Mouse (Mus musculus): ENCODE results near the gene Pias1.
"Not testable (repeated sequence)": the region's sequence is repeated elsewhere in the genome, so short reads cannot be mapped to it uniquely, and the experiment has no call there.

Gene Pias1

DNA sequence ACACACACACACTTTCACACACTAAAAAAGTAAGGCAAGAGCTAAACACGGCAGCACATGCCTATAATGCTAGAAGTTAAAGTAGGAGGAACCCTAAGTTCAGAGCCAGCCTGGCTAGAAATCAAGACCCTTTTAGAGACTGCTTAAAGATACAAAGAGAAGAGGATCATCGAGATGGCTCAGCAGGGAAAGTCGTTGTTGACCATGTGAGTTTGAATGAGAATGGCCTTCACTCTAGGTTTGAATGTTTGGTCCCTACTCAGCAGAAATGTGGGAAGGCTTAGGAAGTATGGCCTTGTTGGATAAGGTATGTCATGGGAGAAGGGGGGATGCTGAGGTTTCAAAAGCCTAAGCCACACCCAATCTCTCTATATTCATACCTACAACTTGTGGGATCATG is 46.8 kb downstream of the Pias1 start:
- no peak for DNase-seq (ENCODE audit: low read depth)

DNA sequence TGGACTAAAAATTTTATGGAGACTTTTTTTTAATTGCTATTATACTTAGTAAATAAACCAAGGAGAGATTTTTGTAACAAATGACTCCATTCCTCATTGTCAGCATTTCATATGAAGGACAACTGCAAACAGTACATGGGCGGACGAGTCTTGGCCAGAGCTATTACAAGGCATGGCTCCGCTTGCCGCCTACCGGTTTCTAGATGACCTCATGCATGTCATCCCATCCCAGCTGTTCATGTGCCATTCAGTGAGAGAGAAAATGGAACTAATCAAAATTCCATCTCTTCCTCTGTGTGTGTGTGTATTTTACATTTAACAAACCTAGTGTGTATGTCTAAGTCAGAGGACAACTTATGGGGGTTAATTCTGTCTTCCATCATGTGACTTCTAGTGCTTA is 51.9 kb downstream of the Pias1 start:
- DNase-seq (ENCODE audit: low read depth) = no peak

DNA sequence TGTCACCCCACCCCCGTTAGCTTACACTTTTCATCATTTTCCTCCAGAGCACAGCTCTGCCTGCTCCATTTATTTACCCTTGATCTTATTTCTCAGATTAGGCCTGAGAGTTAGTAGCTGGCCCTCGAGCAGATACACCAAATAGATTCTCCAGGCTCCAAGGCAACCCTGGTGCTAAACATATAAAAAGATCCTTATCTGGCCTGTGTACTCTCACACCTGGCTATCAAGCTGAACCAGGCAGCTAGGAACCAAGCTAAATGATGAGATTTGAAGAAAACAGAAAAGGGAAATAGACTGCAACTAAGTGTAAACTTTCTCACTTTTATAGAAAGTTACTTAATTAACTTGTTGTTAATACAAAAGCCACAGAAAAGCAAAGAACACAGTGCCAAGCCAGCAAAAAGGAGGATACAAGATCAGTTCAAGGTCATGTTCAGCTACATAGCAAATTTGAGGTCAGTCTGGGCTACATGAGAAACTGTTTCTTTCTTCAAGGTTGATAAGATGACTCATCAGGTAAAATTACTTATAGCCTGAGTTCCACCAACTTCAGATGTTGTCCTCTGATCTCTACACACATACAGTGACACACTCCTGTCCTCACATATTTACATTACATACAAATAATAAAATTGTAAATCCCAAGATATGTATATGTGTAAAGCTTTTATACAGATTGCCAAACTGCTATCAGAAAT is 52.9 kb downstream of the Pias1 start:
- no peak for DNase-seq (ENCODE audit: low read depth)

DNA sequence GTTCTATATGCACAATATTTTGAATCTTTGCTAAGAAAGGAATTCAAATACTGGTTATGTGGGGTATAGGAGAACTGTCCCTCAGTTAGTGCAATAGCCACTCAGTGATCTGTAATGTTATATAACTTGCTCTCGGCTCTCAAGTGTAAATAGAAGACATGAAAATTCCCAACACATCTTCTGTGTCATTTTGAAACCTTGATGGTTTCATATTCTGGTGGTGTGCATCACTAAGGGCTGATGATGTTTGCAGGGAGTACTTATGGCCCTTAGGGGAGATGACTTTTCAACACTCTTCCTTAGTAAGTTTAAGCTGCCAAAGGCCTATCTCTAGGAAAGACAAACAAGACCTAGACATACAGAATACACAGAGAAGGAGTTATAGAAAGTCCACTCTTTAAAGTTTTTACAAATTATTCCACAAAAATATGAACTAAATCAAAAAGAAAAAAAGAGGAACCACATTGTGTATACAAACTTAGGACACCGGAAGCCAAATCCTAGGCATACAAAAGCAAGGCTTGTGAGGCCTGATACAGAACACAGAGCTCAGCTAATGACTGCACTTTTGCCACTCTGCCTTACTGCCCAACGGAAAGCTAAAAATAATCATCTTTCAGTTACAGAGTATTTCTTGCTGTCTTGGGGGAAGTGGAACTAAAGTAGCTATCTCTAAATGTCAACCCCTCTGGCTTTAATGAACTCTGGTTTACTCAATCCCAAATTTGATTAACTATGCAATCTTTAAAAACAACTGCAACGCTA is 55.0 kb downstream of the Pias1 start:
- DNase-seq (ENCODE audit: low read depth) = no peak

DNA sequence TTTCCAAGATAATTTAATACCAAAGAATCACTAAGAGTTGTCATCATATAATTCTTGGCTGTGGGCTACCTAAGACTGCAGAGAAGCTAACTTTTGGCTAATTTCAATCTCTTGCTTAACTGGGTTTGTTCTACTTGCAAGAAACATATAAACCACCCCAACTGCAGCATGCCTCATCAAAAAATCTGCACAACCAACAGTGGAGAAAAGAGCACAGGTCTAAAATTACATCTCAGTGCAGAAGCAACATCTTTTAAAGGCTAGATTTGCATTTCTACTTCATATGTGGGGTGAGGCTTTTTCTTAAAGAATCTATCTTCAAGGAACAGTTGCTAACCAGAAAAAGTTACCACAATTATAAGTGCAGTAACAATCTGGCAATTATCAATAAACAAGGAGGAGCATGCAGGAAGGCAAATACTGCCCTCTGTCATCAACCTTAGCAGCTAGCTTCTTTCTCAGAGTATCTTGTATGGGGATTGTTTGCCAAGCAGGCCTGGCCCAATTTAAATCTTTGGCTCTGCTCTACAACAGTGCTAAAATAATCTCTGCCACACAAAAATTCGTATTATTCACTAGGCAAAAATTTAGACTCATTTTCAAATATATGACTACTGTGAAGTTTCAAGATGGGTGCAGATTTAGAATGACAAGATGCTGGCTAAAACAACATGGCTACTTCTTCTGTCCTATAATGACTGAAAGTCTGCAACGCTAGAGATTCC is 62.7 kb downstream of the Pias1 start:
- DNase-seq (ENCODE audit: low read depth) = no peak

DNA sequence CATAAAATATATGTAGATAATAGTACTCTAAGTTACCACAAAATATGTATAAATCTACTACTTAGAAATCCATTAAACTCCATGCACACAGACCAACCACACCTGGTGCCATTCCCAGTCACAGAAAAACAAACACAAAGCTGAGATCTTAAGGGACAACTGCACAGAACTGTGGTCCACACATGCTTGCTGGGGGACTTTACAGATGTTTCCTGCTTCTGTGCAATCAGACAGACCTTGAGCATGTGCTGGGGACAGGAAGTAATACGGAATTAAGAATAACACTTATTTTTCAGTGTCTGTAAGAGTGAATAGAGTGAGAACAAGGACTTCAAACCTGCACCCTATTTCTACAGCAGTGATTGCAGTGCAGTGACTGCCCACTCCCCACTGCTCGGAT is 66.8 kb downstream of the Pias1 start:
- DNase-seq (ENCODE audit: low read depth) = no peak

DNA sequence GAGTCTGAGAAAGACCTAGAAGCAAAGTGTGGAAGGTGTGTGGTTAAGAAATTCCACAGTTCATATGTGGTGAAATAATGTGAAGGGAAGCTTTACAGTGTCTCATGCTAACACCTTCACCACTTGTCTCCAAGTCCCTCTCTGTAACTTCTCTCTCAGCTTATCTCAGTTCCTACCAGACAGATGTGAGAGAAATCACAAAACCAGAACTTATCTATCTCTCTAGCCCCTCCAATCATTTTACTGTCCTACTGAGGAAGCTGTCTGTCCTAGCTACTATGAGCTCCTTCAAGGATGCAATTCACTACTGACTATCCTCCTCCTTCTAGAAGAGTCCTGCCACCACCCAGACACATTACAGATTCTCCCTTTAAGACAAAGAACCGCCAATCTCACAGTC is 70.7 kb downstream of the Pias1 start:
- no peak for DNase-seq (ENCODE audit: low read depth)

DNA sequence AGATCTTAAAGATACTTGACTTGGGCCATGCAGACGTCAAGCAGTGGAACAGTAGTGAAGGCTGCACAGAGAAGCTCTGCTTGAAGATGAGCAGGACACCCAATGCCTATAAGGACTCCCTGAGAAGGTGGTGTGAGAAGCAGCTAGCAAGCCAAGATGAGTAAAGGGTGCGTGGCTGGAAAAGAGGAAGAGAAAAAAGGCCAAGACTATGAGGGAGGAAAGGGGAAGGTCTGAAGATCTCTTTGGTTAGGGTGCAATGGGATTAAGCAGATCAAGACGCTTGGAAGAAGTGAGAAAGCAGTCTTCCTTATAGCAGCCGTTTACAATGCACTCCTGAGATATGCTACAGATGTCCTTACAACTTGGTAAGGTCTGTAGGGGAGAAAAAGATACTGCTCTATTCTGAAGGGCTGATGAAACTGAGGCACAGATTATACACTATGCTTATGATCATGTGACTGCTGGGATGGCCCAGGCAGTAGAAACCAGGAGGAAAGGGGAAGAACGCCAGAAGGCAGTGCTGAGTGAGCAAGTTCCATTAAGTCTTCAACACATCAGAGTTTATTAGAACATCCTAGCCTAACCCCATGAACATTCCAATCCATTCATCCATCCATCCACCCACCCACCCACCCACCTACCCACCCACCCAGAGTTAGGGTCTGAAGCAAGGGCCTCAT is 74.2 kb downstream of the Pias1 start:
- DNase-seq (ENCODE audit: low read depth) = no peak

DNA sequence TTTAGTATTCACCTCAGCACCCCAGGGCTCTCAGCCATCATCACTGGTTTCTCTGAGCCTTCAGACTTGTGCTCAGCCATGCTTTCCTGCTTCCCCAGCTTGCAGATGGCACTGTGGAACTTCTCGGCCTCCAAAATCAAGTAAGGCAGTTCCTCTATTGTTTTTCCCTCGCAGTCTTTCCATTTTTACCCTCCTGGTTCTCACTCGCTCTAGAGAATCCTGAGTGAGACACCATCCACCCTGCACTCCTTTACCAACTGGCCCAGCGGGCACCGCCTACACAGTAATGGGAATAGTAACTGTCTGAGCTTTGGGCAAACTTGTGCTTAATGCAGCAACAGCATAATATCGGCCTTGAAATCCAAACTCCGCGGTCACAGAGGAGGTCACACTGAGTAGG is 82.7 kb downstream of the Pias1 start:
- DNase-seq (ENCODE audit: low read depth) = no peak

DNA sequence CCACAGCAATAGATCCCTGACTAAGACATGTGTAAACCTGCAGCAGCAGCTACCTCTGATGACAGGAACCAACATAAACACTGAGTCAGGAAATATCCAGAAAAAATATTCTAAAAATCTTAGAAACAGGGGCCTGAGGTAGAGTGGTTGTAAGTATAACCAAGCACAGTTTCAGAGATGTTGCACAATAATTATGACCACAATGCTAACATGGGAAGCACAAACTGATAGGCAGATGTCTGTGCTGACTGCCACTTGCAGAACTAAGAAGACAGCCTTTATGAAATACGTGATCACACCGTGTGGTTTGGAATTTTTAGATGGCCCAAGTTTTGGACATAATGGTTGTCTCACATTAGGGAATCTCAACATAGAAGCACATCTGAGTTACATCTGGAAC is 83.9 kb downstream of the Pias1 start:
- DNase-seq (ENCODE audit: low read depth) = no peak

DNA sequence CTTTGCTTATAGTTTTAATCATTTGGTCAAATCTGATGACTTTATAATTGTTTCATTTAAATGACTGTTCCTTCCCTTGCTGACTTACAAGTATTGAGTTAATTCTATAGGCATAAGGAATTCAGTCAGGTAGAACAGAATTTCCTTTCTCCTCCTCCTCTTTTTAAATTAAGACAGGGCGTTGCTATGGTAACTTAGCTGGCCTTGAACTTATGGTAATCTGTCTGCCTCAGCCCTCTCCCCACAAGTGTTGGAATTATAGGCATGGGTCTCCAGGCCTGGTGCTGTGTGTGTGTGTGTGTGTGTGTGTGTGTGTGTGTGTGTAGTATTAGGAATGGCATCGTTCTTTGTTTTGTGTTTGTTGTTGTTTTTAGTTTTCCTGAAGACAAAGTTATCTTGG is 86.0 kb downstream of the Pias1 start:
- no peak for DNase-seq (ENCODE audit: low read depth)

DNA sequence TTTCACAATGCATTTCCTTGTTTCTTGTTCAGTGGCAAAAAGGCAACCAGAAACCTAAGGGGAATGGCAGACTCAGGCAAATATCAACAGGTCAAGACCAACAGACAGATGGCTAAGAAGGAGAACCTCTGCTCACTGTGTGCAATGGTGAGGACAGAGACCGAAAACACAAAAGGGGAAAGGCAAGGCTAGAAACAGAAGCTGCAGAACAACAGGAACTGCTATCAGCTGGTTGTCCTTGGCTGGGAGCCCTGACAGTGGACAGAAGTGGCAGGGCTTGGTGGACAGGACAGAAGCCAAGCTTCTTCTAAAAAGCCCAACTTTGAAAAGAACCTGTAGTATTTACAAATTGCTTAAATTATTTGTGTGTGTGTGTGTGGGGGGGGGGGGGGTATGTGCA is 93.2 kb downstream of the Pias1 start:
- no peak for DNase-seq (ENCODE audit: low read depth)

DNA sequence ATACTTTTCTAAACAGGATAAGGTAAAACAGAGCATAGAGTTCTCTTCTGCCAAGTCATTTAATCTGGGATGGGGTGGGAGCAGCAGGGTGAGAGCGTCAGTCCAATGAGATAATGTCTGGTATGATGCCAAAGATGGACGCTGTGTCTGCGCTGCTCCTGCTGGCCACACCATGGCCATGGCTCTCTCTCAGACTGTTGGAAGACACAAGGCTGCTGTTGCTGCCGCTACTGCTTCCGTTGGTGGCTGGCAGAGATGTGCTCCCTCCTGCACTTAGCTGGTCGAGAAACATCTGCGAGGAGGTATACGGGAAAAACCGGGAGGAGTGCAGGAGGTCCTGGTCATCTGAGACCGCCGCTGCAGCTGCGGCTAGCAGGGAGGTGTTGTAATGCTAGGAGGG is 105.9 kb downstream of the Pias1 start:
- no peak for DNase-seq (ENCODE audit: low read depth)

DNA sequence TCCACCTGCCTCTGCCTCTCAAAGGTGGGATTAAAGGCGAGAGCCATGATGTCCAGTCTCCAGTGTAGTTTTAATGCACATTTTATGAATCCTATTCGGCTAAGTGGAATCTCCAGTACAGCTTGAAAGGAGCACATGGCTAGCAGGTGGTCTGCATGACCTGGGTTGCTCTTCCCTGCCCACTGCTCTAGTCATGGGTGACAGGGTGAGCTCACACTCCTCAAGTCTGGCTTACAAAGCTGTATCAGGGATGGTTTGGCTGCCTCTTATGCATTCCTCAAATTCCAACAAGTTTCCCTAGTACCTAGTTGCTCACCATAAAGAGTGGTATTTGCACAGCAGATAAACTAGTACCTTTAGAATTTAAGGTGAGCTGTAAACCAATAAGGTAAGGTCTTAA is 109.9 kb downstream of the Pias1 start:
- DNase-seq (ENCODE audit: low read depth) = no peak

DNA sequence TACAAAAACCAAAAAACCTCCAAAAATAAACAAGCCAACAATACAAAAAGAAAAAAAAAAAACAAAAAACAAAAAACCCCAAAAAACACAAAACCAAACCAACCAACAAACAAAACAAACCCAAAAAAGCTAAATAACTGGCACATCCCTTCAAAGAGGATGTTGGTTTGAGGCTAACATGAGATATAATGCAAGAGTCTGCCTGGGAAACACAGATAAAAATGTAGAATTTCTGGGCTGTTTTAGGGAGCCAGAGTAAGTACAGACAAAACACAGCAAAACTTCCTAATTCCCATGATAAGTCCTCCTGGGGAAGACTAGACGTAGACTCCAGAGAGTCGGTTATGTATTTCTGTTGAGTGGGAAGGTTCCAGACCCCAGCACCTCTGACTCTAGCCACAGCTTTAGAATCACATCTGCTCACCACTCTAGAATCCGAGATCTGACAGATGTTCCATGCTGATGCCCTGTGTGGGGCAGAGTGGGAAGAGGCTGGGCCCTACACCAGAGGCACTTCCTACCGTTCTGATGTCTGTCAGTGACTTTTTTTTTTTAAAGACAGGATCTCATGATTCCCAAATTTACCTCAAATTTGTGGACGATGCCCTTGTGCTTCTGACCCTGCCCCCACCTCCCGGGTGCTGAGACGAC is 110.6 kb downstream of the Pias1 start:
- peak; percentile 15 for DNase-seq (ENCODE audit: low read depth)

DNA sequence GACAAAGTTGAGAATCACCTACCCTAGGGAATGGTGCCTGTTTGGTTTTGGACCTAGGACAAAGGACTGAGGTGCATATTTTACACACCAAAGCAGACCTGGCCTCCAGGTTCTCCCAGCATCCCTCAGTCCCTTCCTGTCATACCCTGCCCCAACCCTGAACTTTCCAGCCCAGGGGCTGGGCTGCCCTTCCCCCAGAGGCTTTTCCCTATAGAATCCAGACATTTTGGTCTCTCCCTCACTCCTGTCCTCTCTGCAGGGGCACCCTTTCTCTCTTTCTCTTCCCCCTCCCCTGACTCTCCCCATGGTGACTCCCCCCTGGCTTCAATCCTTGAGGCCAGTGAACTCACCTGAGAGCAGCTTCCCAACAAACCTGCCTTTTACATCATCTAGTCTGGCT is 117.0 kb downstream of the Pias1 start:
- DNase-seq (ENCODE audit: low read depth) = no peak

DNA sequence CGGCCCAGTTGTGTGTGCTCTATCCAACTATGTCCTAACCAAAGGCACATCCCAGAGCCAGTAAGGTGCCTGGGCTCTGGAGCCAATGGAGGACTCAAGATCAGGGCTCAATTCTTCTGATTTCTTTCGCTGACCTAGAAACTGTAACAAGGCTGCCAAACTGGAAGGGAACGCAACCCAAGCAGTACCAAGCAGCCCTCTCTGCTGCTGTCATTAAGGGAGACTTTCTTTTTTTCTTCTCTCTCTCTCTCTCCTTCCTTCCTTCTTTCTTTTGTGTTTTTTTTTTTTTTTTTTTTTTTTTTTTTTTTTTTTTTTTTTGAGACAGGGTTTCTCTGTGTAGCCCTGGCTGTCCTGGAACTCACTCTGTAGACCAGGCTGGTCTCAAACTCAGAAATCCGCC is 118.5 kb downstream of the Pias1 start:
- not testable (repeated sequence) for DNase-seq (ENCODE audit: low read depth)

DNA sequence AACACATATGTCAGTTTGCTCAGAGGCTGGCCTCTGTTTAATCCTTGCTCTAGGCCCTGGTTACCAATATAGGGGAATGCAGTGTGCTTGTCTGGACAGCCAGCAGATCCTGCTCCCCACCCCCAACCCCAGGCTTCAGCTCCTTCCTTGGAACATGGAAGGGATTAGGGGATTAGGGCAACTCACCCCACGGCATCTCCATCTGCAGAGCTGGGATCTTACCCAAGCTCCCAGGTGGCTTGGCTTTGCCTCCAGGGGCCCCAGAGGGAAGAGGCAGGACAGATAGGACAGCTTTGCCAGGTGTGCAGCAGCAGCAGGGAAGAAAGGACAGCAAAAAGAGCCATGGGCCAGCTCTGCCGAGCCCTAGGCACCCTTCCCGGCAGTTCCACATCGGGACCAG is 126.9 kb downstream of the Pias1 start:
- DNase-seq (ENCODE audit: low read depth) = no peak

DNA sequence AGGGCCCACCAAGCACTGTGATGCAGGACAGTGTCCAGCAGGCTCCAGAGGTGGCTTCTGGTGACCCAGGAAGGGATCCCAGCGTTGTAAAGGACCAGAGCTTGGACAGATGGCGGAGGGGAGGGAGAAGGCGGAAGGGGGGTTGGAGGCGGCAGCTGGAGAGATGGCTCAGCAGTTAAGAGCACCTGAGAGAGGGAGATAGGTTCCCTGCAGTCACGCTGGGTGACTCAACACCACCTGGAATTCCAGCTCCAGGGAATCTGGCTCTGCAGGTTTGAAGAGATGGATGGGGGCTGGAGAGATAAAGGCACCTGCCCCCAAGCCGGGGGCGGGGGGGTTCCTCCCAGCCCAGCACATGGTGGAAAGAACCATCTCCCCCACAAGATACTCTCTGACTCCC is 127.6 kb downstream of the Pias1 start:
- not testable (repeated sequence) for DNase-seq (ENCODE audit: low read depth)

DNA sequence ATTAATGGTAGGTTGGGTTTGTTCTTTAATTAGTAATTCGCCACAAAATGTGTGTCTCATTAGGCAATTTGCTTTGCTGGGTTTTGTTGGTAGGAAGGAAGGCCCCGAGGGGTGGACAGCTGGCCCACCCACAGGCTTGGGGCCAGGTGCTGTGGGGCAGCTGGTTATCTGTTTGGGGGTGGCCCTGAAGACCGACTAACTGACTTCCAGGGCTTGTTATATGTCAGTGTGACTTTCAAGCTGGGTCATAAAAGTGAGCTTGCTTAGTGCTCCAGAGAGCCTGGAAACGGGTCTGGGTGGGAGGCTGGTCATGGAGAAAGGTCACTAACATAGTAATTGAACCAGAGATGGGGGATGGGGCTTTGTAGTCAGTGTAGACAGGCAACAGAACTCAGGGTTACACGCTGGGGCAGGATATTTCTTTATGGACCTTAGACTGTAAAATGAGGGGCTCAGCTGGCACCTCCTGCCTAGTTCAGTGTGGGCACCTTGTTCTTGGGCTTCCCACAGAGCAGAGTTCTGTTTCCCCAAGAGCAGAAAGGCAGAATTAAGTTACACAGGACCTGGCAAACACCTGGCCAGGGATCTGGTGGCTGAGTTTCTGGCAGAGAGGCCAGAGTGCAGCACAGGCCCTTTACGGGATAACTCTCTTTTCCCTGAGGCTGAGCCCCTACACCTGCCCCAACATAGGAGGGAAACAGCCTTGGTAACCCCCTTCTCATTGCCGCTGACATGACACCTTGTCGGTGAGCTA is 129.3 kb downstream of the Pias1 start:
- DNase-seq (ENCODE audit: low read depth) = no peak

DNA sequence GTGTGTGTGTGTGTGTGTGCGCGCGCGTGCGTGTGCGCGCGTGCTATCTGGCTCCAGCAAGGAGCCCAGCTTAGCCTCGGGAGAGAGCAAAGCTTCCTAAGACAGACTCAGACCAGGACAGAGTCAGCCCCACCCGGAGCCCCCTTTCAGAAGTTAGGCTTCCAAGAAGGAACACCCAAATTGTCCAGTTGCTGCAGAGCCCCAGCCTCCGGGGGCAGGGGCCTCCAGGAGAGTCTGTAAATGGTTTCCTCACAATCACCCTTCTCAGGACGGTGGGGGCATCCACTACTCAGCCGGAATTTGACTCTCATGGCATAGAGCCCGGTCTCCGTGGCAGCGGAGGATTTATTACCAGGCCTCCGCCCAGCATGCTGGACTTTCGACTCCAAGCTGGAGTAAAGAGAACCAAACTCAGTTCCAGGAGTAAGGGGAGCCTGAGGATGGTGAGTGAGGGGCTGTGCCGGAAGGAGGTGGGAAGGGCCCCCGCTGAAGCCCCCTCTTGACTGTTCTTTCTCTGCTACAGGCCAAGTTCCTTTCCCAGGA is 129.9 kb downstream of the Pias1 start, which contains the start of gene Calml4:
Calml4 (plus strand) TSS at position 362 of the 543 bp plus-strand sequence.
- no peak for DNase-seq (ENCODE audit: low read depth)

All from c-Kit-positive CD71-positive TER-119-negative erythroid progenitor cells, embryonic 14.5 days (primary cell).